Mouse (Mus musculus): ENCODE data around the gene Gsdmc3. TPM values are rescaled to one million over a fixed set of nuclear protein-coding genes. Genes with fewer than 3 reads are reported as not detected.
"Not testable (repeated sequence)": the region's sequence is repeated elsewhere in the genome, so short reads cannot be mapped to it uniquely, and the experiment has no call there.

Gene Gsdmc3
- polyA plus RNA-seq (2016; fragmentation: Nextera tagmentation; extraction: Ambion mirVana): not detected in 2 replicates

- 90% methylated on average over 1 of the region's 3 CpGs for WGBS
- not testable (repeated sequence) for H3K4me1 ChIP-seq; ATAC-seq (ENCODE audit: low FRiP score, low read depth); H3K9me3 ChIP-seq; H3K36me3 ChIP-seq; H3K9ac ChIP-seq; H3K4me2 ChIP-seq (replicated peaks); H3K4me3 ChIP-seq; H3K27ac ChIP-seq; H3K27me3 ChIP-seq (replicated peaks)
Observed at GRCm38 (mm10) chr15:63878458-63878857, at the start of gene Gsdmc3. Gene Gsdmc3 (minus strand): TSS chr15:63878558.

DNA sequence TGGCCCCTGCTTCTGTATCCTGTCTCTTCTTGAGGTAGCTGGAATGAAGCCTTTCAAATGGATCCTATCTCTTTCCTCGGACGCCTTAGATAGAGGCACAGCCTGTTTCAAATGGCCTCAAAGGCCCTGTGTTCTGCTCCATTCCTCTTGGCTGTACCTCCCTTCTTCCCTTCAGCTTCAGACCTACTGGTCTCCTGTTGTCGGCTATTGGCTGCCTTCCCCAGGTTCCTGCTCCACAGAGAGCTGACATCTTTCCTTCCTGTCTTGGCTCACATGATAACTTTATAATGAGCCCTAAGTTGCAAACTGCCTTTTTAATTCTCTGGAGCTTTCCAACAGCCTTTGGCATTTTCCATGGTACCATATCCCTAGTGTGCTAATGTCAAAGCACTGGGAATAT lies 47.8 kb upstream of the Gsdmc3 start:
- ATAC-seq (ENCODE audit: low FRiP score, low read depth): no peak
- no peak overlapping the region for H3K4me3 ChIP-seq
- no peak overlapping the region for H3K4me2 ChIP-seq (replicated peaks)
- peaks cover 15% of the 10 kb centered on the region for H3K36me3 ChIP-seq
- WGBS: 95% methylated on average over 3 of the region's 3 CpGs
- no peaks in the 10 kb centered on the region for H3K9me3 ChIP-seq
- H3K27ac ChIP-seq: no peak overlapping the region
- no peaks in the 10 kb centered on the region for H3K4me1 ChIP-seq
- H3K27me3 ChIP-seq (replicated peaks): no peaks in the 10 kb centered on the region
- H3K9ac ChIP-seq: no peak overlapping the region

- ATAC-seq (ENCODE audit: low FRiP score, low read depth): no peak
- 95% methylated on average over 1 of the region's 1 CpGs for WGBS
- H3K36me3 ChIP-seq: peaks cover 5% of the 10 kb centered on the region; the same call in 1 of the 2 replicates
- no peaks in the 10 kb centered on the region for H3K4me1 ChIP-seq
- H3K27ac ChIP-seq: no peak overlapping the region
- H3K4me3 ChIP-seq: no peak overlapping the region
- H3K4me2 ChIP-seq (replicated peaks): no peak overlapping the region
- no peaks in the 10 kb centered on the region for H3K9me3 ChIP-seq
- no peak overlapping the region for H3K9ac ChIP-seq
- no peaks in the 10 kb centered on the region for H3K27me3 ChIP-seq (replicated peaks)
Observed at GRCm38 (mm10) chr15:63924484-63924883, 46.1 kb upstream of the Gsdmc3 start.

GRCm38 (mm10) chr15:63921618-63922017 lies 43.3 kb upstream of the Gsdmc3 start:
- not testable (repeated sequence) for H3K27me3 ChIP-seq (replicated peaks); H3K9ac ChIP-seq; H3K4me2 ChIP-seq (replicated peaks); H3K4me3 ChIP-seq; H3K9me3 ChIP-seq; H3K4me1 ChIP-seq; ATAC-seq (ENCODE audit: low FRiP score, low read depth); H3K27ac ChIP-seq; H3K36me3 ChIP-seq
- 23% methylated on average over 3 of the region's 5 CpGs for WGBS

- H3K4me2 ChIP-seq (replicated peaks); H3K27me3 ChIP-seq (replicated peaks); H3K4me3 ChIP-seq; H3K27ac ChIP-seq; H3K36me3 ChIP-seq; H3K9me3 ChIP-seq; H3K4me1 ChIP-seq; H3K9ac ChIP-seq; ATAC-seq (ENCODE audit: low FRiP score, low read depth): not testable (repeated sequence)
- 80% methylated on average over 2 of the region's 2 CpGs for WGBS
Observed at GRCm38 (mm10) chr15:63919728-63920127, 41.4 kb upstream of the Gsdmc3 start.

- not testable (repeated sequence) for H3K9ac ChIP-seq; H3K9me3 ChIP-seq; H3K4me1 ChIP-seq; H3K4me2 ChIP-seq (replicated peaks); H3K27ac ChIP-seq; ATAC-seq (ENCODE audit: low FRiP score, low read depth); H3K36me3 ChIP-seq; H3K4me3 ChIP-seq; H3K27me3 ChIP-seq (replicated peaks)
- 89% methylated on average over 4 of the region's 4 CpGs for WGBS
Observed at GRCm38 (mm10) chr15:63916584-63916983, 38.2 kb upstream of the Gsdmc3 start.

DNA sequence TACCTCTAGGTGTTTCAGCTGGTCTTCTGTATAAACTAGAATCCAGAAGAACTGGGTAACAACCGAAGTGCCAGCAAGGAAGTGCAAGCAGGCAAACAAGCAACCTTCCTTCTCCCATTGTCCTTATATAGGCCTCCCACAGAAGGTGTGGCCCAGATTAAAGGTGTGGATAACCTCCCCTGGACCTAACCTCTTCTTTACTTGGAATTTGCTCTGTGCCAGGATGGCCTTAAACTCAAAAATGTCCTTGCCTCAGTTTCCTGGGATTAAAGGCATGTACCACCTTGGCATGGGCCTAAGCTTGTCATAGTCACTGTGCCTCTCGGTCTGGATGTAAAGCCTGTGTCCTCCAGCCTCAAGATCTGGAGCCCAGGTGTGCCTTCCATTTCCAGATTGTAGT lies 33.8 kb upstream of the Gsdmc3 start, which contains the start of gene Gsdmc4:
Gene Gsdmc4 (minus strand): TSS at position 101 of the 400 bp plus-strand sequence.
- H3K9me3 ChIP-seq; H3K9ac ChIP-seq; H3K27me3 ChIP-seq (replicated peaks); ATAC-seq (ENCODE audit: low FRiP score, low read depth); H3K36me3 ChIP-seq; H3K4me1 ChIP-seq; H3K27ac ChIP-seq; H3K4me2 ChIP-seq (replicated peaks); H3K4me3 ChIP-seq: not testable (repeated sequence)
- WGBS: 89% methylated on average over 2 of the region's 2 CpGs

DNA sequence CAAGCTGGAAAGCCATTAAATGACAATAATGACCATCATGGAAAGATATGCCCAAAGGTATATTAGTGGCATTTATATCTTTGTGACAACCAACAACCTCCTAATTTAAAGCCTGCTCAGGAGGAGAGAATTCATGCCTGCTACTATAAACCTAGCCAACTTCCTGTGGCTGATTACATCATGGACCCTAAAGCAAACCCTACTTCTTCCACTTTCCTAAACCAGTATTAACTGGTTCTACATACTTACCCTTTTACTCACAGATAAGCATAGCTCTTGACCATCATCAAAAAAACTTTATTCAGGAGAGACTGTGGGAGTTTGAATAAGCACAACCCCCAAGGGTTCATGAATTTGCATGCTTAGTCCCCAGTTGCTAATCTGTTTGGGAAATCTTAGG lies 31.5 kb upstream of the Gsdmc3 start:
- not testable (repeated sequence) for ATAC-seq (ENCODE audit: low FRiP score, low read depth); H3K27me3 ChIP-seq (replicated peaks); H3K27ac ChIP-seq; H3K36me3 ChIP-seq; H3K9ac ChIP-seq; H3K4me3 ChIP-seq; H3K4me1 ChIP-seq; H3K9me3 ChIP-seq; H3K4me2 ChIP-seq (replicated peaks)

GRCm38 (mm10) chr15:63895560-63896353 lies 17.4 kb upstream of the Gsdmc3 start:
- 34% methylated on average over 9 of the region's 9 CpGs for WGBS

DNA sequence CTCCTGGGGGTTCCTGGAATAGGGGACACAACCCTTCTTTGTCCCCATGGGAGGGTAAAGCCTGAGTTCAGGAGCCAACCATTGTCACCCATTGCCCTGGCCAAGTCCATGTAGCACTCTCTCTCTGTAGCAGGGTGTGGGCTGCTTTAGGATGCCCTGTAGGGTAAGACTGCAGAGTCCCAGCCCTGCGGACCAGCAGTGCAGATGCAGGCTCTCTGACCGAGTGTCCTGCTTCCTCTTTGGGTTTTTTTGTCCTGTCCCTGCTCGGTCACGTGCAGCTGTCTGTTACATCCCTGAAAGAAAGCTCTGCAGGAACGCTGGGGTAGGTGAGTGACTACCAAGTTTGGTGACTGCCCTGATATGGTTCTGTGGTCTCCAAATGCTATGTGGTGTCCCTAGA lies 10.1 kb upstream of the Gsdmc3 start:
- not testable (repeated sequence) for H3K36me3 ChIP-seq; H3K4me3 ChIP-seq; H3K9me3 ChIP-seq; H3K9ac ChIP-seq; ATAC-seq (ENCODE audit: low FRiP score, low read depth); H3K4me1 ChIP-seq; H3K4me2 ChIP-seq (replicated peaks); H3K27ac ChIP-seq; H3K27me3 ChIP-seq (replicated peaks)
- WGBS: 72% methylated on average over 4 of the region's 5 CpGs

More at GRCm38 (mm10) chr15:63895560-63896353, 17.4 kb upstream of the Gsdmc3 start:
- ATAC-seq (ENCODE audit: low FRiP score, low read depth); H3K9me3 ChIP-seq; H3K9ac ChIP-seq; H3K4me1 ChIP-seq; H3K27me3 ChIP-seq (replicated peaks); H3K36me3 ChIP-seq; H3K4me2 ChIP-seq (replicated peaks); H3K4me3 ChIP-seq; H3K27ac ChIP-seq: not testable (repeated sequence)

- H3K4me3 ChIP-seq; H3K4me1 ChIP-seq; H3K4me2 ChIP-seq (replicated peaks); H3K36me3 ChIP-seq; H3K9ac ChIP-seq; ATAC-seq (ENCODE audit: low FRiP score, low read depth); H3K27me3 ChIP-seq (replicated peaks); H3K9me3 ChIP-seq; H3K27ac ChIP-seq: not testable (repeated sequence)
- WGBS: no CpG with 5 or more reads among the region's 5 CpGs
Observed at GRCm38 (mm10) chr15:63887949-63888348, 9.6 kb upstream of the Gsdmc3 start.

DNA sequence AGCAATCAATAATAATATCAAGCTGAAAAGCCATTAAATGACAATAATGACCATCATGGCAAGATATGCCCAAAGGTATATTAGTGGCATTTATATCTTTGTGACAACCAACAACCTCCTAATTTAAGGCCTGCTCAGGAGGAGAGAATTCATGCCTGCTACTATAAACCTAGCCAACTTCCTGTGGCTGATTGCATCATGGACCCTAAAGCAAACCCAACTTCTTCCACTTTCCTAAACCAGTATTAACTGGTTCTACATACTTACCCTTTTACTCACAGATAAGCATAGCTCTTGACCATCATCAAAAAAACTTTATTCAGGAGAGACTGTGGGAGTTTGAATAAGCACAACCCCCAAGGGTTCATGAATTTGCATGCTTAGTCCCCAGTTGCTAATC lies 2.2 kb downstream of the Gsdmc3 start:
- H3K9ac ChIP-seq; ATAC-seq (ENCODE audit: low FRiP score, low read depth); H3K27ac ChIP-seq; H3K27me3 ChIP-seq (replicated peaks); H3K4me1 ChIP-seq; H3K4me2 ChIP-seq (replicated peaks); H3K36me3 ChIP-seq; H3K9me3 ChIP-seq; H3K4me3 ChIP-seq: not testable (repeated sequence)

DNA sequence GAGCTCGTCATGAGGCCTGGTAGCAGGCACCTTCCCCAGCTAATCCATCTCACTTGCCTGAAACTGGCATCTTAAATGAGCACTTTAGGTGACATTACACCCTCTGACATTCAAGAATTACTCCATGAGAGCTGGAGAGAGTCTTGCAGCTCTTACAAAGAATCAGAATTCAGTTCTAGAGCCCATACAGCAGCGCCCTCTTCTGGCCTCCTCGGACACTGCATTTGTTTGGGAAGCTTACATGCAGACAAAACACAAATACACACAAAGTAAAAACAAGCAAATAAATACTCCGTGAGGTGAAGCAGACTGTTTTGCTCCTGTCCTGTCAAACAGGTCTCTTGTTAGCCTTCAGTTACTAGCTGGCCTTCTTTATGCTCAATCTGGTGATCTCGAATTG lies 16.4 kb downstream of the Gsdmc3 start:
- H3K4me3 ChIP-seq; ATAC-seq (ENCODE audit: low FRiP score, low read depth); H3K4me1 ChIP-seq; H3K36me3 ChIP-seq; H3K27me3 ChIP-seq (replicated peaks); H3K9ac ChIP-seq; H3K9me3 ChIP-seq; H3K27ac ChIP-seq; H3K4me2 ChIP-seq (replicated peaks): not testable (repeated sequence)
- 45% methylated on average over 5 of the region's 5 CpGs for whole genome bisulfite sequencing

Data from neural tube, embryonic 12.5 days (tissue).